Mouse (Mus musculus): ENCODE results near the gene Inpp4b. TPM values are rescaled to one million over a fixed set of nuclear protein-coding genes. Genes with fewer than 3 reads are reported as not detected.

The Inpp4b gene
- polyA plus RNA-seq (2014; fragmentation: Nextera tagmentation; extraction: Ambion mirVana): 8.5 and 10.1 TPM in 2 replicates

- peak within 1 kb of the TSS; percentile 57 for H3K9ac ChIP-seq (replicated peaks; ENCODE audit: low read depth, low read length)
- H3K4me1 ChIP-seq (ENCODE audit: control insufficient read depth, insufficient read depth, low read length): 0 out of 2 replicates have a peak, but pooled peaks cover 3% of the 10 kb centered on the region
- WGBS: under 1% methylated on average over 46 of the region's 46 CpGs
- peak within 1 kb of the TSS; percentile 93 for H3K4me2 ChIP-seq (ENCODE audit: low read depth, low read length)
- H3K4me3 ChIP-seq (ENCODE audit: low read depth, low read length): peak within 1 kb of the TSS; percentile 55
- H3K27ac ChIP-seq (ENCODE audit: low read depth, low read length): peak within 1 kb of the TSS; percentile 44; the same call in 1 of the 2 replicates
- ATAC-seq (ENCODE audit: low read depth): peak; percentile 85
- no peaks in the 10 kb centered on the region for H3K27me3 ChIP-seq (ENCODE audit: control insufficient read depth, insufficient read depth, low read length)
- no peaks in the 10 kb centered on the region for H3K36me3 ChIP-seq (ENCODE audit: control insufficient read depth, insufficient read depth, low read length)
- H3K9me3 ChIP-seq (ENCODE audit: control insufficient read depth, low read length): no peaks in the 10 kb centered on the region; the same call in 1 of the 2 replicates
Observed at GRCm38 (mm10) chr8:81342236-81342998, at the start of gene Inpp4b. Gene Inpp4b, plus strand, starts transcription at chr8:81342556.

GRCm38 (mm10) chr8:81335250-81335649 is 7.1 kb upstream of the Inpp4b start:
- 87% methylated on average over 2 of the region's 2 CpGs for WGBS

GRCm38 (mm10) chr8:81341191-81341590 is 1.2 kb upstream of the Inpp4b start:
- no peaks in the 10 kb centered on the region; the same call in 1 of the 2 replicates for H3K9me3 ChIP-seq (ENCODE audit: control insufficient read depth, low read length)
- H3K27ac ChIP-seq (ENCODE audit: low read depth, low read length): no peak overlapping the region
- no peaks in the 10 kb centered on the region for H3K36me3 ChIP-seq (ENCODE audit: control insufficient read depth, insufficient read depth, low read length)
- peak overlapping the region; percentile 57; the same call in 1 of the 2 replicates for H3K9ac ChIP-seq (replicated peaks; ENCODE audit: low read depth, low read length)
- no peak for ATAC-seq (ENCODE audit: low read depth)
- H3K4me1 ChIP-seq (ENCODE audit: control insufficient read depth, insufficient read depth, low read length): 0 out of 2 replicates have a peak, but pooled peaks cover 3% of the 10 kb centered on the region
- WGBS: 47% methylated on average over 5 of the region's 5 CpGs
- H3K4me2 ChIP-seq (ENCODE audit: low read depth, low read length): peak overlapping the region; percentile 93
- H3K27me3 ChIP-seq (ENCODE audit: control insufficient read depth, insufficient read depth, low read length): no peaks in the 10 kb centered on the region
- H3K4me3 ChIP-seq (ENCODE audit: low read depth, low read length): peak overlapping the region; percentile 55

More at GRCm38 (mm10) chr8:81335250-81335649, 7.1 kb upstream of the Inpp4b start:
- H3K9ac ChIP-seq (replicated peaks; ENCODE audit: low read depth, low read length): no peak overlapping the region
- no peak overlapping the region for H3K27ac ChIP-seq (ENCODE audit: low read depth, low read length)
- no peaks in the 10 kb centered on the region for H3K4me1 ChIP-seq (ENCODE audit: control insufficient read depth, insufficient read depth, low read length)
- H3K36me3 ChIP-seq (ENCODE audit: control insufficient read depth, insufficient read depth, low read length): no peaks in the 10 kb centered on the region
- H3K9me3 ChIP-seq (ENCODE audit: control insufficient read depth, low read length): no peaks in the 10 kb centered on the region; the same call in 1 of the 2 replicates
- H3K4me2 ChIP-seq (ENCODE audit: low read depth, low read length): no peak overlapping the region
- no peak for ATAC-seq (ENCODE audit: low read depth)
- H3K4me3 ChIP-seq (ENCODE audit: low read depth, low read length): no peak overlapping the region
- no peaks in the 10 kb centered on the region for H3K27me3 ChIP-seq (ENCODE audit: control insufficient read depth, insufficient read depth, low read length)

GRCm38 (mm10) chr8:81341591-81342235 is 643 bp upstream of the Inpp4b start:
- peak overlapping the region; percentile 55 for H3K4me3 ChIP-seq (ENCODE audit: low read depth, low read length)
- H3K27ac ChIP-seq (ENCODE audit: low read depth, low read length): peak overlapping the region; percentile 44; the same call in 1 of the 2 replicates
- no peaks in the 10 kb centered on the region for H3K27me3 ChIP-seq (ENCODE audit: control insufficient read depth, insufficient read depth, low read length)
- under 1% methylated on average over 19 of the region's 23 CpGs for WGBS
- peak overlapping the region; percentile 93 for H3K4me2 ChIP-seq (ENCODE audit: low read depth, low read length)
- 0 out of 2 replicates have a peak, but pooled peaks cover 3% of the 10 kb centered on the region for H3K4me1 ChIP-seq (ENCODE audit: control insufficient read depth, insufficient read depth, low read length)
- no peaks in the 10 kb centered on the region; the same call in 1 of the 2 replicates for H3K9me3 ChIP-seq (ENCODE audit: control insufficient read depth, low read length)
- peak; percentile 85 for ATAC-seq (ENCODE audit: low read depth)
- H3K36me3 ChIP-seq (ENCODE audit: control insufficient read depth, insufficient read depth, low read length): no peaks in the 10 kb centered on the region
- peak overlapping the region; percentile 57 for H3K9ac ChIP-seq (replicated peaks; ENCODE audit: low read depth, low read length)

- Histone ChIP-seq H3K9me3 (ENCODE audit: control insufficient read depth, low read length) (no peaks in the 10 kb centered on the region; the same call in 1 of the 2 replicates), H3K4me1 (ENCODE audit: control insufficient read depth, insufficient read depth, low read length) (0 out of 2 replicates have a peak, but pooled peaks cover 3% of the 10 kb centered on the region), H3K27ac (ENCODE audit: low read depth, low read length) (no peak overlapping the region), H3K36me3 (ENCODE audit: control insufficient read depth, insufficient read depth, low read length) (no peaks in the 10 kb centered on the region), H3K4me2 (ENCODE audit: low read depth, low read length) (peak overlapping the region; percentile 93), H3K27me3 (ENCODE audit: control insufficient read depth, insufficient read depth, low read length) (no peaks in the 10 kb centered on the region), H3K9ac (replicated peaks; ENCODE audit: low read depth, low read length) (peak overlapping the region; percentile 57; the same call in 1 of the 2 replicates), H3K4me3 (ENCODE audit: low read depth, low read length) (peak overlapping the region; percentile 55)
- no peak for ATAC-seq (ENCODE audit: low read depth)
- WGBS: 14% methylated on average over 3 of the region's 3 CpGs
Observed at GRCm38 (mm10) chr8:81342999-81343302, 595 bp downstream of the Inpp4b start.

- Histone ChIP-seq H3K27ac (ENCODE audit: low read depth, low read length) (no peak overlapping the region), H3K27me3 (ENCODE audit: control insufficient read depth, insufficient read depth, low read length) (no peaks in the 10 kb centered on the region), H3K9me3 (ENCODE audit: control insufficient read depth, low read length) (no peaks in the 10 kb centered on the region), H3K4me3 (ENCODE audit: low read depth, low read length) (no peak overlapping the region), H3K36me3 (ENCODE audit: control insufficient read depth, insufficient read depth, low read length) (no peaks in the 10 kb centered on the region), H3K4me1 (ENCODE audit: control insufficient read depth, insufficient read depth, low read length) (0 out of 2 replicates have a peak, but pooled peaks cover 3% of the 10 kb centered on the region), H3K4me2 (ENCODE audit: low read depth, low read length) (no peak overlapping the region), H3K9ac (replicated peaks; ENCODE audit: low read depth, low read length) (no peak overlapping the region)
- 92% methylated on average over 2 of the region's 2 CpGs for WGBS
- ATAC-seq (ENCODE audit: low read depth): no peak
Observed at GRCm38 (mm10) chr8:81345170-81345697, 2.9 kb downstream of the Inpp4b start.

- Histone ChIP-seq H3K9ac (replicated peaks; ENCODE audit: low read depth, low read length) (no peak overlapping the region), H3K9me3 (ENCODE audit: control insufficient read depth, low read length) (no peaks in the 10 kb centered on the region), H3K4me3 (ENCODE audit: low read depth, low read length) (no peak overlapping the region), H3K4me1 (ENCODE audit: control insufficient read depth, insufficient read depth, low read length) (no peaks in the 10 kb centered on the region), H3K27me3 (ENCODE audit: control insufficient read depth, insufficient read depth, low read length) (no peaks in the 10 kb centered on the region), H3K27ac (ENCODE audit: low read depth, low read length) (no peak overlapping the region), H3K36me3 (ENCODE audit: control insufficient read depth, insufficient read depth, low read length) (no peaks in the 10 kb centered on the region), H3K4me2 (ENCODE audit: low read depth, low read length) (no peak overlapping the region)
- ATAC-seq (ENCODE audit: low read depth): no peak; the same call in 1 of the 2 replicates
- WGBS: 88% methylated on average over 1 of the region's 1 CpGs
Observed at GRCm38 (mm10) chr8:81349452-81349851, 7.1 kb downstream of the Inpp4b start.

GRCm38 (mm10) chr8:81353460-81353859 is 11.1 kb downstream of the Inpp4b start:
- no peak for ATAC-seq (ENCODE audit: low read depth)
- H3K4me3 ChIP-seq (ENCODE audit: low read depth, low read length): no peak overlapping the region
- H3K36me3 ChIP-seq (ENCODE audit: control insufficient read depth, insufficient read depth, low read length): no peaks in the 10 kb centered on the region
- no peak overlapping the region for H3K4me2 ChIP-seq (ENCODE audit: low read depth, low read length)
- 92% methylated on average over 5 of the region's 5 CpGs for WGBS
- no peaks in the 10 kb centered on the region for H3K4me1 ChIP-seq (ENCODE audit: control insufficient read depth, insufficient read depth, low read length)
- H3K9me3 ChIP-seq (ENCODE audit: control insufficient read depth, low read length): no peaks in the 10 kb centered on the region
- H3K27me3 ChIP-seq (ENCODE audit: control insufficient read depth, insufficient read depth, low read length): no peaks in the 10 kb centered on the region
- H3K9ac ChIP-seq (replicated peaks; ENCODE audit: low read depth, low read length): no peak overlapping the region
- H3K27ac ChIP-seq (ENCODE audit: low read depth, low read length): no peak overlapping the region
